Mouse (Mus musculus): Measurements from ENCODE around the gene M1ap. TPM values are rescaled to one million over a fixed set of nuclear protein-coding genes. Genes with fewer than 3 reads are reported as not detected.

M1ap gene
- total RNA-seq (2014; rRNA removed) (0.16 TPM in 1 of 2 replicates, not detected in the other), polyA plus RNA-seq (2015; fragmentation: Nextera tagmentation; extraction: Ambion mirVana) (0.24 and 0.38 TPM in 2 replicates)

DNA sequence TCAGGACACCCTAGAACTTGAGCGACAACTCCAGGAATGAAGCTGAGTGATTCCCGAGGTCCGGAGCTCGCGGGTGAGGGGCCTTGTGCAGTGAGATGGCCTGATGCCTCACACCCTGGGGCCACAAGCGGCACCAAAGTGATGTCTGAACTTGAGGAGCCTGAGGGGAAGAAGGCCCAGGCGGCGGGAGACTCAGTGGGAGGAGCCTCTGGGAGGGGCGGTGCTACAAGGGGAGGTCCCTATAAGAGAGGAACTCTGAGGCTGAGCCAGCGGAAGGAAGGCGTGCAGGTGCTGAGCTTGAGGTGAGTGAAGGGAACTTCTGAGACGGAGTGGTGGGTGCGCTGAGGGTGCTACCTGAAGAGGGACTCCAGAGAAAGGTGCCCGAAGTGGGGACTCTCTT lies at the start of gene M1ap:
TSS of gene M1ap (plus strand) at position 252 of the 400 bp plus-strand sequence.
- Histone ChIP-seq H3K4me2 (ENCODE audit: low read depth, low read length) (no peak within 1 kb of the TSS), H3K27me3 (ENCODE audit: insufficient read depth, low read length) (no peaks in the 10 kb centered on the region), H3K27ac (no peak within 1 kb of the TSS), H3K9ac (replicated peaks; ENCODE audit: low read length) (no peak within 1 kb of the TSS), H3K36me3 (ENCODE audit: insufficient read depth, low read length) (no peaks in the 10 kb centered on the region), H3K4me1 (ENCODE audit: insufficient read depth, low read length) (no peaks in the 10 kb centered on the region), H3K9me3 (ENCODE audit: low read length) (no peaks in the 10 kb centered on the region), H3K4me3 (ENCODE audit: low read length) (no peak within 1 kb of the TSS)
- no peak for DNase-seq (ENCODE audit: low spot score)
- no peak for ATAC-seq
- WGBS = 67% methylated on average over 14 of the region's 14 CpGs
- TF ChIP-seq CTCF (IDR thresholded peaks at IDR 0.05; ENCODE audit: low read depth) = no peak

GRCm38 (mm10) chr6:82897311-82897710 lies 49.4 kb upstream of the M1ap start:
- WGBS = 69% methylated on average over 3 of the region's 3 CpGs

GRCm38 (mm10) chr6:82898227-82898626 lies 48.5 kb upstream of the M1ap start:
- Histone ChIP-seq H3K27ac (no peak overlapping the region), H3K4me3 (ENCODE audit: low read length) (no peak overlapping the region), H3K4me2 (ENCODE audit: low read depth, low read length) (no peak overlapping the region), H3K9ac (replicated peaks; ENCODE audit: low read length) (no peak overlapping the region), H3K27me3 (ENCODE audit: insufficient read depth, low read length) (no peaks in the 10 kb centered on the region), H3K4me1 (ENCODE audit: insufficient read depth, low read length) (no peaks in the 10 kb centered on the region), H3K36me3 (ENCODE audit: insufficient read depth, low read length) (no peaks in the 10 kb centered on the region), H3K9me3 (ENCODE audit: low read length) (no peaks in the 10 kb centered on the region)
- 85% methylated on average over 4 of the region's 4 CpGs for WGBS
- ATAC-seq = no peak
- no peak for DNase-seq (ENCODE audit: low spot score)
- no peak for TF ChIP-seq CTCF (IDR thresholded peaks at IDR 0.05; ENCODE audit: low read depth)

More at GRCm38 (mm10) chr6:82897311-82897710, 49.4 kb upstream of the M1ap start:
- no peak for TF ChIP-seq CTCF (IDR thresholded peaks at IDR 0.05; ENCODE audit: low read depth)
- no peaks in the 10 kb centered on the region for H3K27me3 ChIP-seq (ENCODE audit: insufficient read depth, low read length)
- H3K27ac ChIP-seq = no peak overlapping the region
- no peak overlapping the region for H3K9ac ChIP-seq (replicated peaks; ENCODE audit: low read length)
- DNase-seq (ENCODE audit: low spot score) (no peak), ATAC-seq (no peak)
- no peaks in the 10 kb centered on the region for H3K36me3 ChIP-seq (ENCODE audit: insufficient read depth, low read length)
- no peak overlapping the region for H3K4me2 ChIP-seq (ENCODE audit: low read depth, low read length)
- H3K4me3 ChIP-seq (ENCODE audit: low read length) = no peak overlapping the region
- no peaks in the 10 kb centered on the region for H3K9me3 ChIP-seq (ENCODE audit: low read length)
- H3K4me1 ChIP-seq (ENCODE audit: insufficient read depth, low read length) = no peaks in the 10 kb centered on the region

DNA sequence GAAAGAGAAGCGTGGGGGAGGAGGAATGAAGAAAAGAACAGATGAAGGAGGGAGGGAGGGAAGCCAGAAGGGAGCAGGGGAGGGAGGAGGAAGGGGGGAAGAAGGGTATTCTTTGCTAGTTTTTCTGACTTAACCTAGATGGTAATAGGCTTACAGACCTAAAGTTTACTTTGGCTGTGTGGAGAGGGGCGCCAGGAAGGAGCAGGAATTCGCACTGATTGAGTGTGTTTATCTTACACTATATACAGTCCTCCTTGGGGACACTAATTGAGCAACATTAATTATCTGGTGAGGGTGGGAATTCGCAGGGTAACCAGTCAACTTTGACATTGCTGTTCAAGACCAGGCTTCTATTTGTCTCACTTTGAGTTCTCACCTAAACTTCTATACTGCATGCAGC lies 48.0 kb upstream of the M1ap start:
- DNase-seq (ENCODE audit: low spot score) (no peak), ATAC-seq (no peak)
- no peak overlapping the region for H3K4me2 ChIP-seq (ENCODE audit: low read depth, low read length)
- H3K36me3 ChIP-seq (ENCODE audit: insufficient read depth, low read length) = no peaks in the 10 kb centered on the region
- no peak overlapping the region for H3K9ac ChIP-seq (replicated peaks; ENCODE audit: low read length)
- no peaks in the 10 kb centered on the region for H3K4me1 ChIP-seq (ENCODE audit: insufficient read depth, low read length)
- no peak overlapping the region for H3K4me3 ChIP-seq (ENCODE audit: low read length)
- no peaks in the 10 kb centered on the region for H3K27me3 ChIP-seq (ENCODE audit: insufficient read depth, low read length)
- no peak for TF ChIP-seq CTCF (IDR thresholded peaks at IDR 0.05; ENCODE audit: low read depth)
- no peak overlapping the region for H3K27ac ChIP-seq
- no peaks in the 10 kb centered on the region for H3K9me3 ChIP-seq (ENCODE audit: low read length)
- WGBS = 60% methylated on average over 4 of the region's 4 CpGs

DNA sequence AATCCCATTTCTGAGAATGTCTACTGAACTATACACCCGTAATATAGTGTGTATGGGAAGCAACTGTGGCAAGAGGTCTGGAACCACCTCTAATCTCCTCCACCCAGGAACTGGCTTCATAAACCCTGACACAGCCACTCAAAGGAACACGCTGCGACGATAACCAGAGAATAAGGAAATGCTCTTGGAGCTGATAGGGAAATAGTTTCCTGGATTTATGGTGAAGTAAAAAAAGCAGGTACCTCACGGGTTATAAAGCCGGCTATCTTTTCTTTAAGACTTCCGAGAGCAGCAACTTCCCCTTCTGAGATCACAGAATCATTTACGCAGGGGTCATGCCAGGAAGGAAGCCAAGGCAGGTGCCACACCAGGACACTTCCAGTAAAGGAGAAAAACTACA lies 44.1 kb upstream of the M1ap start:
- H3K4me1 ChIP-seq (ENCODE audit: insufficient read depth, low read length) = no peaks in the 10 kb centered on the region
- no peak overlapping the region for H3K4me3 ChIP-seq (ENCODE audit: low read length)
- 79% methylated on average over 8 of the region's 8 CpGs for WGBS
- H3K27me3 ChIP-seq (ENCODE audit: insufficient read depth, low read length) = no peaks in the 10 kb centered on the region
- DNase-seq (ENCODE audit: low spot score) (no peak), ATAC-seq (no peak)
- H3K9ac ChIP-seq (replicated peaks; ENCODE audit: low read length) = no peak overlapping the region
- H3K27ac ChIP-seq = no peak overlapping the region
- no peak for TF ChIP-seq CTCF (IDR thresholded peaks at IDR 0.05; ENCODE audit: low read depth)
- no peaks in the 10 kb centered on the region for H3K36me3 ChIP-seq (ENCODE audit: insufficient read depth, low read length)
- H3K9me3 ChIP-seq (ENCODE audit: low read length) = no peaks in the 10 kb centered on the region
- no peak overlapping the region for H3K4me2 ChIP-seq (ENCODE audit: low read depth, low read length)

DNA sequence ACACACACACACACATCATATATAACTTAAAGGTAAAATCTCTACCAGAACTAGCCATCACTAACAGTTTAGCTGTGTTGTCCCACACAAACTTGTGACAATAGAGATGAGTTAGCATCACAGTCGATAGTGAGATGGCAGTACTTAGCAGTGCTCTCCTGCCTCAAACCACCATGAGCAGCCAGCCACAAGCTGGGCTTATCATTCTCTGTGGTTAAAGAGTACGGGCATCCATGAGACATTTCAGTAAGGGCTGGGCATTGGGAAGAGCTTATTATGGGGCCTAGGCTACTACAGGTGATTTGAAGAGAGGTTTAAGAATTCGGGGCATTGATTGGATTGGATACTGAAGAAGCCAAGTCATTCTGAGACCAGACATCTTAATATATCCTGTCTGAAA lies 39.7 kb upstream of the M1ap start:
- Histone ChIP-seq H3K27ac (no peak overlapping the region), H3K27me3 (ENCODE audit: insufficient read depth, low read length) (no peaks in the 10 kb centered on the region), H3K4me1 (ENCODE audit: insufficient read depth, low read length) (no peaks in the 10 kb centered on the region), H3K4me2 (ENCODE audit: low read depth, low read length) (no peak overlapping the region), H3K36me3 (ENCODE audit: insufficient read depth, low read length) (no peaks in the 10 kb centered on the region), H3K4me3 (ENCODE audit: low read length) (no peak overlapping the region), H3K9me3 (ENCODE audit: low read length) (no peaks in the 10 kb centered on the region), H3K9ac (replicated peaks; ENCODE audit: low read length) (no peak overlapping the region)
- ATAC-seq (no peak), DNase-seq (ENCODE audit: low spot score) (no peak)
- 87% methylated on average over 3 of the region's 3 CpGs for WGBS
- no peak for TF ChIP-seq CTCF (IDR thresholded peaks at IDR 0.05; ENCODE audit: low read depth)

DNA sequence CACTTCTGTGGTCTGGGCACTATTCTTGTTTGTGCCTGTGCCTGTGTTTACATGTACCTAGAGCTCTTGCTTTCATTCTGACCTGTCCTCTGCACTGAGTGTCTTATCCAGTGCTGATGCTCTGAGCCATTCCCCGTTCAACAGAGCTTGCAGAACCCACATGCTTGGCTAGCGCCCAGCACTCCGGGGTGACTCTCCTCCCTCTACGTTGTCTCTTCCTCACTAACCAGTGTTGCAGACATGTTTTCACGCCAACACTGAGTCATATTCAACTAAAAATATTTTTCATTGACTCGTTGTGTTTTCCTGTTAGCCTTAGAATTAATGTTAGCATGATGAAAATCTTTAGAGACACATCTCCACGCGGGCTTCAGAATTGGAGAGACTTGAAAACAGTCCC lies 38.7 kb upstream of the M1ap start:
- no peak for DNase-seq (ENCODE audit: low spot score)
- no peak overlapping the region for H3K4me3 ChIP-seq (ENCODE audit: low read length)
- WGBS = 70% methylated on average over 8 of the region's 8 CpGs

More for the DNA sequence above, 38.7 kb upstream of the M1ap start:
- ATAC-seq = no peak
- no peaks in the 10 kb centered on the region for H3K4me1 ChIP-seq (ENCODE audit: insufficient read depth, low read length)
- no peaks in the 10 kb centered on the region; the same call in 1 of the 2 replicates for H3K36me3 ChIP-seq (ENCODE audit: insufficient read depth, low read length)
- TF ChIP-seq CTCF (IDR thresholded peaks at IDR 0.05; ENCODE audit: low read depth) = no peak
- no peaks in the 10 kb centered on the region for H3K27me3 ChIP-seq (ENCODE audit: insufficient read depth, low read length)
- no peak overlapping the region for H3K27ac ChIP-seq
- H3K4me2 ChIP-seq (ENCODE audit: low read depth, low read length) = no peak overlapping the region
- H3K9me3 ChIP-seq (ENCODE audit: low read length) = no peaks in the 10 kb centered on the region
- no peak overlapping the region for H3K9ac ChIP-seq (replicated peaks; ENCODE audit: low read length)
